Mouse (Mus musculus): ENCODE results near the gene Aspscr1.

Aspscr1 gene

DNA sequence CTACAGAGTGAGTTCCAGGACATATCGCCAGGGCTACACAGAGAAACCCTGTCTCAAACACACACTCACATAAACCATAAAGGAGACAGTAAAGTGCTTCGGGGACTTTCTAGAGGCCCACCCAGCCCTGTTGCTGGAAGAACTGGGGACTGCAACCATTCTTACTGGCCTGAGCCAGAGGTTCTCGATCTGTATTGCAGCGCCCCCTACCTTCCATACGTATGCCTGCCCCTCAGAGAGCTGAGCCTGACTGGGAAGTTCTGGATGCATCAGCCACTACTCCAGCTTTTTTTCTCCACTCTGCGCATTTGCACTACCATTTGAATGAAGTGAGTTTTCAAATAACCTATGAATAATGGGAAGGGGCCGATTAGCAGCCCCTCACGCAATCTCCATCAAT, 76.7 kb downstream of the Aspscr1 start:
- no peak for DNase-seq

GRCm38 (mm10) chr11:120751606-120752005, 78.8 kb downstream of the Aspscr1 start:
- no peak for DNase-seq
